Mouse (Mus musculus) liver, adult 2 months (tissue): ENCODE data around the gene Cd3eap.

ENCODE experiments used
- CTCF ChIP-seq: fragments of 200-500 bp; IDR thresholded peaks from 2 replicates; pipeline ENCODE4 v1.5.1; 2011; ENCODE audit warnings: low read depth, low read length, control low read depth
- POLR2A ChIP-seq: fragments of 200-500 bp; IDR thresholded peaks from 2 replicates; pipeline ENCODE4 v1.6.1; 2011; ENCODE audit warnings: low read length, control low read depth; ENCODE audit not compliant: insufficient read depth; ENCODE audit errors: extremely low read depth

- TF ChIP-seq CTCF (no peak), POLR2A (no peak)
Observed at GRCm38 (mm10) chr7:19324221-19324620, 35.1 kb downstream of the Cd3eap start.
